Mouse (Mus musculus) kidney, postnatal 0 days (tissue): ENCODE data around the gene Srebf2. TPM values are rescaled to one million over a fixed set of nuclear protein-coding genes. Genes with fewer than 3 reads are reported as not detected.
A peak's percentile ranks its signal among the peaks of the same experiment; 100 is the strongest.

Experiments
- ATAC-seq: fragments of 200-750 bp; cut with Nextera tagmentation; replicated peaks from 2 replicates; pipeline ENCODE4 v1.8.0; 2017; ENCODE audit warnings: low read depth, moderate number of reproducible peaks, moderate TSS enrichment, moderate library complexity; ENCODE audit not compliant: low FRiP score
- DNase-seq: peaks from one replicate; pipeline ENCODE4 v3.0.0-alpha.2; 2016; ENCODE audit warnings: low spot score
- H3K27ac ChIP-seq: fragments of 300-500 bp; sonication (generic); 2 replicates; pipeline ENCODE4 v1.5.1; 2014; ENCODE audit warnings: mild to moderate bottlenecking
- H3K27me3 ChIP-seq: fragments of 300-500 bp; sonication (generic); 2 replicates; pipeline ENCODE4 v1.6.1; 2014; ENCODE audit warnings: low read length, mixed read lengths; ENCODE audit not compliant: insufficient read depth
- H3K36me3 ChIP-seq: fragments of 300-500 bp; sonication (generic); 2 replicates; pipeline ENCODE4 v1.6.1; 2014; ENCODE audit warnings: low read length, mixed read lengths; ENCODE audit not compliant: insufficient read depth
- H3K4me1 ChIP-seq: fragments of 300-500 bp; sonication (generic); replicated peaks from 2 replicates; pipeline ENCODE4 v1.6.1; 2014; ENCODE audit warnings: antibody characterized with exemption, low read length, mixed read lengths; ENCODE audit not compliant: insufficient read depth
- H3K4me2 ChIP-seq: fragments of 300-500 bp; sonication (generic); 2 replicates; pipeline ENCODE4 v1.6.1; 2014; ENCODE audit warnings: mild to moderate bottlenecking, low read length, moderate library complexity, mixed read lengths
- H3K4me3 ChIP-seq: fragments of 300-500 bp; sonication (generic); replicated peaks from 2 replicates; pipeline ENCODE4 v1.5.1; 2014; ENCODE audit warnings: low read depth, low read length
- H3K9ac ChIP-seq: fragments of 300-500 bp; sonication (generic); 2 replicates; pipeline ENCODE4 v1.6.1; 2014; ENCODE audit warnings: low read depth, low read length
- H3K9me3 ChIP-seq: fragments of 300-500 bp; sonication (generic); replicated peaks from 2 replicates; pipeline ENCODE4 v1.6.1; 2016; ENCODE audit warnings: low read length, inconsistent platforms, mixed read lengths
- CTCF ChIP-seq: IDR thresholded peaks from 2 replicates; pipeline ENCODE4 v1.5.1; 2016; ENCODE audit warnings: antibody characterized with exemption, low read depth, mild to moderate bottlenecking, moderate library complexity
- WGBS: fragments of 180-500 bp; shearing (Covaris S2); extraction: QIAGEN DNeasy Blood & Tissue Kit; methylation state at CpG from one replicate; pipeline ENCODE4 v1.1.7; 2014; 5-methylcytosine and 5-hydroxymethylcytosine counted together
- polyA plus RNA-seq: library from polyadenylated mRNA; unstranded; fragments of >200 nt; fragmentation: Nextera tagmentation; extraction: Ambion mirVana; gene quantifications from 2 replicates; pipeline ENCODE4 v1.2.1, GENCODE M21; 2015

Gene Srebf2
- polyA plus RNA-seq, 1 experiment from 2014 or later = 89.0 TPM

DNA sequence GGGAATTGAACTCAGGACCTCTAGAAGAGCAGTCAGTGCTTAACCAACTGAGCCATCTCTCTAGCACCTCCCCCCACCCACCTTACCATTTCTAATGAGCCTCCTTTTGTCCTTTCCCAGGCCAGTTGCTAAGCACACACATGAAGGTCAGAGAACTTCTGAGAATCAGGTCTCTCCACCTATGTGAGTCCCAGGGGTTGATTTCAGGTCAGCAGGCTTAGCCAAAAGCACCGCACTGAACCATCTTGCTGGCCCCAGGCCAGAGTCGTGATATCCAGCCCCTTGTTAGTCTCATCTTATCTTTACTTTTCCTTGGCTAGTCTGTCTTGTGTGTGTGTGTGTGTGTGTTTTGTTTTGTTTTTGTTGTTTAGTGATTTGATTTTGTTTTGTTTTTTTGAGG lies 1.6 kb upstream of the Srebf2 start:
- H3K4me2 ChIP-seq = no peak overlapping the region
- no peak overlapping the region for H3K9ac ChIP-seq
- H3K27ac ChIP-seq = peak overlapping the region; percentile 92
- H3K4me3 ChIP-seq = no peak overlapping the region
- no peak for TF ChIP-seq CTCF
- H3K4me1 ChIP-seq = 0 out of 2 replicates have a peak, but pooled peaks cover 8% of the 10 kb centered on the region
- H3K36me3 ChIP-seq = 0 out of 2 replicates have a peak, but pooled peaks cover 4% of the 10 kb centered on the region
- 31% methylated on average over 2 of the region's 2 CpGs for WGBS
- DNase-seq = no peak
- H3K27me3 ChIP-seq = no peaks in the 10 kb centered on the region
- ATAC-seq = no peak
- H3K9me3 ChIP-seq = no peaks in the 10 kb centered on the region

- no peaks in the 10 kb centered on the region for H3K9me3 ChIP-seq
- H3K27me3 ChIP-seq = no peaks in the 10 kb centered on the region
- H3K4me1 ChIP-seq = 0 out of 2 replicates have a peak, but pooled peaks cover 8% of the 10 kb centered on the region
- DNase-seq = peak; percentile 36
- 12% methylated on average over 11 of the region's 11 CpGs for WGBS
- peak overlapping the region; percentile 92 for H3K27ac ChIP-seq
- no peak for TF ChIP-seq CTCF
- H3K4me2 ChIP-seq = peak overlapping the region; percentile 89
- H3K4me3 ChIP-seq = peak overlapping the region; percentile 92
- 0 out of 2 replicates have a peak, but pooled peaks cover 2% of the 10 kb centered on the region for H3K36me3 ChIP-seq
- no peak; the same call in 1 of the 2 replicates for ATAC-seq
- H3K9ac ChIP-seq = 0 out of 2 replicates have a peak overlapping the region, but pooled peaks have one; percentile 20
Observed at GRCm38 (mm10) chr15:82145851-82146769, 871 bp upstream of the Srebf2 start.

DNA sequence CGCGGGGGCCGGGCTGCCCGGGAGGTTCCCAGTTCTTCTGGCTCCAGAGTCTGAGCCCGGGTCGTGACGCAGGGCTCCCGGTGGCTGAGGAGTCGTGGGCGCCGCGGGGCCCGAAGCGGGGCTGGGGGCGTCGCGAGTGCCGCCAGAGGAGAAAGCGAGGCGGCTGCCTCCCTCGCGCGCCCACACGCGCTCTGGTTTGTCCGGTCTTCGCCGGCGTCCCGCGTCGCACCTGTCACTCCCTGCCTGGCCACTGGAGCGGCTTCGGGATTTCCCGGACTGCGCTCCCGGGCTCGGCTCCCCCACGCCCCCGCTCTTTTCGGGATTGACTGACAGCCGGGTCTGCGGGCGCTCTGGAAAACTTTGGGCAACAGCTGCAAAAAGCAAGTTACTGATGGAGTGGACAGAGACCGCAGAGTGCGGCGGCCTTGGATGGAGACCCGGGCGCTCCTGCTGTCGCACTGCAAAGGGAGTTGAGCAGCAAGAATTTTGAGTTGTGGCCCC lies 680 bp downstream of the Srebf2 start:
- Histone ChIP-seq H3K9ac (peak overlapping the region; percentile 87), H3K27ac (peak overlapping the region; percentile 92), H3K9me3 (no peaks in the 10 kb centered on the region), H3K4me3 (peak overlapping the region; percentile 92), H3K4me2 (peak overlapping the region; percentile 89), H3K4me1 (0 out of 2 replicates have a peak, but pooled peaks cover 8% of the 10 kb centered on the region), H3K36me3 (no peaks in the 10 kb centered on the region), H3K27me3 (no peaks in the 10 kb centered on the region)
- TF ChIP-seq CTCF = no peak
- ATAC-seq (peak; percentile 25), DNase-seq (peak; percentile 78)
- WGBS = under 1% methylated on average over 48 of the region's 50 CpGs

- Histone ChIP-seq H3K4me1 (0 out of 2 replicates have a peak, but pooled peaks cover 8% of the 10 kb centered on the region), H3K4me2 (peak overlapping the region; percentile 89), H3K27ac (no peak overlapping the region; the same call in 1 of the 2 replicates), H3K36me3 (no peaks in the 10 kb centered on the region), H3K9ac (peak overlapping the region; percentile 87), H3K4me3 (peak overlapping the region; percentile 92), H3K27me3 (no peaks in the 10 kb centered on the region), H3K9me3 (no peaks in the 10 kb centered on the region)
- peak; percentile 18 for DNase-seq
- no peak for ATAC-seq
- 18% methylated on average over 9 of the region's 9 CpGs for WGBS
- TF ChIP-seq CTCF = no peak
Observed at GRCm38 (mm10) chr15:82148510-82148911, 1.5 kb downstream of the Srebf2 start.

GRCm38 (mm10) chr15:82150042-82150441 lies 3.1 kb downstream of the Srebf2 start:
- DNase-seq = no peak
- no peaks in the 10 kb centered on the region for H3K9me3 ChIP-seq
- no peaks in the 10 kb centered on the region for H3K27me3 ChIP-seq
- H3K36me3 ChIP-seq = no peaks in the 10 kb centered on the region
- no peak overlapping the region for H3K4me3 ChIP-seq
- H3K9ac ChIP-seq = no peak overlapping the region
- H3K4me2 ChIP-seq = no peak overlapping the region
- no peak for TF ChIP-seq CTCF
- H3K4me1 ChIP-seq = 0 out of 2 replicates have a peak, but pooled peaks cover 8% of the 10 kb centered on the region
- H3K27ac ChIP-seq = no peak overlapping the region
- ATAC-seq = no peak

DNA sequence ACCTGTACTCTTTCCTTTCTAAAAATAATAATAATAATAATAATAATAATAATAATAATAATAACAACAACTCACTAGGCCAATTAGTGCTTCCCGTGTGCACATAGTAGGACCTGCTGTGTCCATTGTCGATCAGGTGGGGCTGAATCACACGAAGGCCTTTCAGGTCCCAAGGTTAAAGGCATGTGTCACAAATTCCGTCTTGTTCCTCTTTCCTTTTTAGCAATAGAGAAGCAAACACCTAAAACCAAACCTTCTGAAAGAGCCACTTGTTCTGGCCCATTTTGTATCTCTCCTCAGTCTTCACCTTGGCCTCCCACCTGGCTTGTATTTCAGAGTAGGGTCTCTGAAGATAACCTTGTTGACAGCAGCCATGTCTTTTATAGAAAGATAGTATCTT lies 4.2 kb downstream of the Srebf2 start:
- no peak for TF ChIP-seq CTCF

More for the DNA sequence above, 4.2 kb downstream of the Srebf2 start:
- H3K27ac ChIP-seq = no peak overlapping the region
- H3K4me3 ChIP-seq = no peak overlapping the region
- 0 out of 2 replicates have a peak, but pooled peaks cover 8% of the 10 kb centered on the region for H3K4me1 ChIP-seq
- H3K27me3 ChIP-seq = no peaks in the 10 kb centered on the region
- no peaks in the 10 kb centered on the region for H3K9me3 ChIP-seq
- ATAC-seq = no peak
- no peak for DNase-seq
- no peak overlapping the region for H3K9ac ChIP-seq
- no peaks in the 10 kb centered on the region for H3K36me3 ChIP-seq
- no peak overlapping the region for H3K4me2 ChIP-seq
- WGBS = 91% methylated on average over 4 of the region's 4 CpGs
